Mouse (Mus musculus) lung, postnatal 0 days (tissue): ENCODE data around the gene Tas2r138.
"Not testable (repeated sequence)": the region's sequence is repeated elsewhere in the genome, so short reads cannot be mapped to it uniquely, and the experiment has no call there.

Source experiments
- CTCF ChIP-seq: IDR thresholded peaks from 2 replicates; pipeline ENCODE4 v1.5.1; 2016; ENCODE audit warnings: antibody characterized with exemption, mild to moderate bottlenecking
- EP300 ChIP-seq: IDR thresholded peaks from 2 replicates; pipeline ENCODE4 v1.6.1; 2016; ENCODE audit warnings: antibody characterized with exemption, mild to moderate bottlenecking, control low read depth

DNA sequence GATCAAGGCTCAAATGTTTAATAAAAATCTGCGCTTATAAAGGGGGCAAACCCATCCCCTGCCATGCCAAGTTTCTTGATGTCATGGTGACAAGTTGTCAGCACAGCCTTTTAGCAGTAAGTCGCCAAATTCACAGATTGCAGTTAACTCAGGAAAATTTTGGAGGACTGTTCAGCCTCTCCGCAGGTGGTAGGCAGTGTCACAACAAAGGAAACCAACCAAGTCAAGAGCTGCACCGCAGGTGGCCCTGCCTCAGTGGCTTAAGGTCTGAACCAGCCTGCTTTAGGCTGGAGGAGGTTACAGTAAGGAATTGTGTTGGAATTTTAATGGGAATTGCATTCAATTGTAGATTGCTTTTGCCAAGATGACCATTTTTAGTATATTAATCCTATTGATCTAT is 14.6 kb downstream of the Tas2r138 start:
- TF ChIP-seq EP300, CTCF: not testable (repeated sequence)
